Mouse (Mus musculus) C2C12 (cell line): ENCODE data around the gene Eps15l1.

ENCODE experiments used
- CEBPB ChIP-seq: IDR thresholded peaks from one replicate; pipeline ENCODE4 v1.6.1; 2011; ENCODE audit warnings: low read depth, mild to moderate bottlenecking, control low read depth, moderate library complexity
- CTCF ChIP-seq: IDR thresholded peaks from one replicate; pipeline ENCODE4 v1.5.1; 2011; ENCODE audit not compliant: control insufficient read depth, insufficient read depth, insufficient read length
- MAX ChIP-seq: IDR thresholded peaks from one replicate; pipeline ENCODE4 v1.6.1; 2011; ENCODE audit warnings: mild to moderate bottlenecking, control low read depth
- MYOD1 ChIP-seq: IDR thresholded peaks from one replicate; pipeline ENCODE4 v1.6.1; 2011; ENCODE audit warnings: low read depth; ENCODE audit not compliant: control insufficient read depth, insufficient read length
- USF1 ChIP-seq: IDR thresholded peaks from one replicate; pipeline ENCODE4 v1.6.1; 2011; ENCODE audit warnings: low read depth, mild to moderate bottlenecking, control low read depth, moderate library complexity

DNA sequence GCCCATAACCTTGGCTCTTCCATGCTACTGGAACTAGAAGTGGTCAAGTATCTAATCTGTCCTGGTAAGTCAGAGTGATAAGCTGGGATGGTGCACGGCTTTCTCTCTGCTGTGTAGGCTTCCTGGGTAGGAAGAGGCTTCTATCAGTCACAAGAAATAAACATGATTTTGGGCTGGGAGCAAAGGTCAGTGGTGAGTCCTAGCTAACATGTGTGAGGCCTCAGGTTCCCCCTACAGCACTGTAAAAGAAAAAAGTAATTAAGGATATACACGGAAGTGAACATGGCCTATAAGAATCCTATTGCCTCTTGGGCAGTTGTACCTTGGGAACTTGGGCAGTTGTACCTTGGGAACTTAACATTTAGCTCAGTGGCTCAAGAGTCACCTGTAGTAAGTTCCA is 44.4 kb downstream of the Eps15l1 start:
- no peak for TF ChIP-seq CTCF
- TF ChIP-seq MAX: no peak
- no peak for TF ChIP-seq CEBPB
- no peak for TF ChIP-seq USF1
- TF ChIP-seq MYOD1: no peak
